Mouse (Mus musculus): ENCODE data around the gene Abhd8.

GRCm38 (mm10) chr8:71468916-71469315 lies 5.5 kb upstream of the Abhd8 start, which contains the start of gene Dda1:
- TF ChIP-seq CTCF (IDR thresholded peaks at IDR 0.05; ENCODE audit: insufficient read depth, low read depth, low read length) (no peak), POLR2A (IDR thresholded peaks at IDR 0.05; ENCODE audit: insufficient read depth, low read depth, low read length) (peak; percentile 67)

Data from olfactory bulb, adult 2 months (tissue).